Comparison of ENCODE assay signal across 12 mouse cellular contexts in the genomic region with DNA sequence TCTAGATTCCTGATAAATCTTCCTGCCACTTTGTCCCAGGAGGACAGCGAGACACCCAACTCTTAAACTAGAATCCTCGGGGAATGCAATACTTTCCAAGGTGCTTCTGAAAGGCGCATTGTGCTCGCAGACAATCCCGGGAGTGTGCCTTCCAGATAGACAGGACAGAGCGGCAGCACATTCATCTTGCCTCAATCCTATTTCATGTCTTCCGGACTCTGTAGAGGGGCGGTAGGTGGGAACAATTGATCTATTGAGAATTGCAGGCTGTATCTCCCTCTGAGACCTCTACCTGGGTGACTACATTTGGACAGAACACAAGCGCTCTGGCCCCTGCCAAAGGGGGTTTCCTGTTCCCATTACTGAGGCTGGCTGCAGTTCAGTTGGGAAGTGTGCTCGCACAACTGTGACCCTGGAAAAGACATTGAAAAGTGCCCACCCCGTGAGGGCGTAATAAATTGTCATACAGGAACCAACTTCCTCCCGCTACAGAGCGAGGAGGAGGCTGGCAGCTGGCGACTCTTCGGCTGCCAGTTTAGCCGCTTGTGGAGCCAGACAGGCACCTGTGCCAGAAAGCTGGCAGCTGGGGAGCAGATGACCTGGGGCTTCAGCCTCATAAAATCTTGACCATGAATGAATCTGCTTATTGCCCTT. TPM values are rescaled to one million over a fixed set of nuclear protein-coding genes. Genes with fewer than 3 reads are reported as not detected.
DNase-seq lines count a peak whose midpoint lies in the region; TF ChIP-seq lines count a peak whose summit lies in the region.
"Had no signal": no experiment of that assay in that cellular context is flagged by ENCODE, and none has a peak within 500 bp of the region (broad histone marks: within the 10 kb centered on the region; RNA-seq: fewer than 3 reads in every experiment).

No protein-coding gene starts in this region.

- H3K36me3 ChIP-seq in heart, embryonic 10.5 days, result no peaks in the 10 kb centered on the region

- H3K27ac ChIP-seq in heart, embryonic 10.5 days, result no peak overlapping the region
- H3K27ac ChIP-seq in cerebellum, adult 2 months (ENCODE audit: insufficient read depth, low read length), result no peak overlapping the region

- H3K4me3 ChIP-seq in heart, embryonic 10.5 days, result no peak overlapping the region
- peak overlapping the region; percentile 41 for H3K4me3 ChIP-seq in cerebellum, adult 2 months (replicated peaks; ENCODE audit: insufficient read depth, low read depth, low read length)

- DNase-seq in heart, adult 11 months, result peak; percentile 87
- no peak for DNase-seq in heart, embryonic 10.5 days (ENCODE audit: low spot score)
- DNase-seq in Muller cell, postnatal 12 days (ENCODE audit: inconsistent ontology term), result peak; percentile 26
- DNase-seq in cerebellum, adult 2 months, result peak; percentile 41 to 52
- peak; percentile 35 to 43 for DNase-seq in lung, adult 18-20 months
- DNase-seq in left cerebral cortex, postnatal 14 days (ENCODE audit: low spot score in 2 of 2), result no peak
- DNase-seq in left cerebral cortex, postnatal 25 days (ENCODE audit: low spot score in 2 of 2), result no peak
- no peak for DNase-seq in layer of hippocampus, adult 9-10 months (ENCODE audit: low spot score)

- TF ChIP-seq POLR2A in cerebellum, adult 2 months (IDR thresholded peaks at IDR 0.05; ENCODE audit: borderline replicate concordance, insufficient read depth, low read length), result no peak

- TF ChIP-seq CTCF in cerebellum, adult 2 months (IDR thresholded peaks at IDR 0.05; ENCODE audit: borderline replicate concordance, insufficient read depth, low read depth, low read length), result no peak

- WGBS in heart, embryonic 10.5 days, result 74% methylated on average over 17 of the region's 17 CpGs
- WGBS in cerebellum, adult 2 months, result 15% methylated on average over 17 of the region's 17 CpGs

- H3K9me3 ChIP-seq in heart, embryonic 10.5 days, result no peaks in the 10 kb centered on the region

- intact Hi-C loops in left cerebral cortex, postnatal 14 days (cut with DNase I), result no loop called here
- intact Hi-C loops in left cerebral cortex, postnatal 25 days (cut with DNase I), result no loop called here

- H3K27me3 ChIP-seq in heart, embryonic 10.5 days (ENCODE audit: insufficient read depth, poor library complexity, severe bottlenecking), result no peaks in the 10 kb centered on the region
- H3K27me3 ChIP-seq in cerebellum, adult 2 months (ENCODE audit: control insufficient read depth, insufficient read depth, low read length), result peaks cover 1% of the 10 kb centered on the region; the same call in 1 of the 2 replicates

- H3K4me1 ChIP-seq in heart, embryonic 10.5 days, result no peaks in the 10 kb centered on the region
- peaks cover 13% of the 10 kb centered on the region for H3K4me1 ChIP-seq in cerebellum, adult 2 months (ENCODE audit: control insufficient read depth, insufficient read depth, low read length)

RNA-seq across cellular contexts. Expression of gene Syce1l, which starts 45.0 kb away (rescaled TPM):
- not detected in 2 replicates for polyA plus RNA-seq in heart, embryonic 10.5 days (2016; fragmentation: Nextera tagmentation; extraction: Ambion mirVana)
- polyA plus RNA-seq in cerebellum, adult 2 months (2012; rRNA removed), result 0.18 and 0.49 TPM in 2 replicates
- total RNA-seq in left cerebral cortex, postnatal 14 days (2021), result not detected
- under 1 TPM in 1 of 2 experiments, not detected in 1; 0.73 TPM for total RNA-seq in left cerebral cortex, postnatal 25 days (2021)
- polyA plus RNA-seq: intestine, embryonic 14.5 days; liver, embryonic 11.5 days; neural tube, embryonic 11.5 days; stomach, embryonic 14.5 days had no signal

RNA-seq across cellular contexts. Expression of gene Mon1b, which starts 52.6 kb away (rescaled TPM):
- 6.6 and 6.8 TPM in 2 replicates for polyA plus RNA-seq in heart, embryonic 10.5 days (2016; fragmentation: Nextera tagmentation; extraction: Ambion mirVana)
- polyA plus RNA-seq in cerebellum, adult 2 months (2012; rRNA removed), result 11.2 and 12.4 TPM in 2 replicates
- 10 to 100 TPM; 19.4 to 21.4 TPM for total RNA-seq in left cerebral cortex, postnatal 14 days (2021)
- total RNA-seq in left cerebral cortex, postnatal 25 days (2021), result 10 to 100 TPM; 23.7 to 26.0 TPM

Comparison
In these comparisons a context has a peak if more than half of its experiments do, and no peak if none do; other contexts are left out.
1. DNase-seq: peak in heart, adult 11 months (single experiment), Muller cell, postnatal 12 days (single experiment), cerebellum, adult 2 months (2 of 2) and lung, adult 18-20 months (2 of 2); none in heart, embryonic 10.5 days (single experiment), left cerebral cortex, postnatal 14 days (0 of 2), left cerebral cortex, postnatal 25 days (0 of 2) and layer of hippocampus, adult 9-10 months (single experiment).